Mouse (Mus musculus): ENCODE results near the gene Cdrt4. TPM values are rescaled to one million over a fixed set of nuclear protein-coding genes. Genes with fewer than 3 reads are reported as not detected.

The Cdrt4 gene
- not detected in 2 replicates for polyA plus RNA-seq (2016; fragmentation: Nextera tagmentation; extraction: Ambion mirVana)

DNA sequence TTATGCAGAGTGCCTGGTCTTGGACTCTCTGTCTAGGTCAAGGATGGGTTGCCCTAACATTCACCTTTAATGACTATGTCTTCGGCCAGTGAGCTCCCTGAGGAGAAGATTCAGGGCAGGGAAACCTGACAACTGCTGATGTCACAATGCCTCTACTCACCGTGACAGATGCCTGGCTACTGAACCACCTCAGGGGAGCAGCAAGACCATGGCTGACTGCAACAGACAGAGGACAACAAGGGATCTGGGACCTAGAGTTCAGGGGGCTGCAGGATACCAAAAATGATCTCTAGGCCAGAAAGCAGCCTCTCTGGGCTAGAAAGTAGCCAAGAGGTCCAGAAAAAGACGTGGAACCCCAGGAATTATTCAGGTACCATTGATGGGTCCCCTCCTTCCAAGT is at the start of gene Cdrt4:
TSS of gene Cdrt4 (plus strand) at position 182 of the 400 bp plus-strand sequence.
- 72% methylated on average over 3 of the region's 3 CpGs for WGBS
- Histone ChIP-seq H3K4me1 (no peaks in the 10 kb centered on the region), H3K4me3 (no peak within 1 kb of the TSS), H3K27me3 (no peaks in the 10 kb centered on the region), H3K36me3 (no peaks in the 10 kb centered on the region), H3K4me2 (replicated peaks) (no peak within 1 kb of the TSS), H3K27ac (replicated peaks) (no peak within 1 kb of the TSS), H3K9me3 (0 out of 2 replicates have a peak, but pooled peaks cover 6% of the 10 kb centered on the region), H3K9ac (replicated peaks) (no peak within 1 kb of the TSS)
- no peak for ATAC-seq (ENCODE audit: low FRiP score, low read depth)

- 41% methylated on average over 12 of the region's 12 CpGs for WGBS
- Histone ChIP-seq H3K4me2 (replicated peaks) (no peak overlapping the region), H3K27me3 (no peaks in the 10 kb centered on the region), H3K4me3 (no peak overlapping the region), H3K27ac (replicated peaks) (no peak overlapping the region), H3K9me3 (no peaks in the 10 kb centered on the region), H3K36me3 (no peaks in the 10 kb centered on the region), H3K9ac (replicated peaks) (no peak overlapping the region), H3K4me1 (no peaks in the 10 kb centered on the region)
- no peak for ATAC-seq (ENCODE audit: low FRiP score, low read depth)
Measured at GRCm38 (mm10) chr11:62901699-62902323, 49.2 kb upstream of the Cdrt4 start.

GRCm38 (mm10) chr11:62903871-62904495 is 47.0 kb upstream of the Cdrt4 start:
- Histone ChIP-seq H3K9me3 (no peaks in the 10 kb centered on the region), H3K27me3 (no peaks in the 10 kb centered on the region; the same call in 1 of the 2 replicates), H3K36me3 (no peaks in the 10 kb centered on the region), H3K4me2 (replicated peaks) (no peak overlapping the region), H3K27ac (replicated peaks) (no peak overlapping the region), H3K9ac (replicated peaks) (no peak overlapping the region), H3K4me1 (no peaks in the 10 kb centered on the region), H3K4me3 (no peak overlapping the region)
- ATAC-seq (ENCODE audit: low FRiP score, low read depth) = no peak
- WGBS = 56% methylated on average over 6 of the region's 6 CpGs

DNA sequence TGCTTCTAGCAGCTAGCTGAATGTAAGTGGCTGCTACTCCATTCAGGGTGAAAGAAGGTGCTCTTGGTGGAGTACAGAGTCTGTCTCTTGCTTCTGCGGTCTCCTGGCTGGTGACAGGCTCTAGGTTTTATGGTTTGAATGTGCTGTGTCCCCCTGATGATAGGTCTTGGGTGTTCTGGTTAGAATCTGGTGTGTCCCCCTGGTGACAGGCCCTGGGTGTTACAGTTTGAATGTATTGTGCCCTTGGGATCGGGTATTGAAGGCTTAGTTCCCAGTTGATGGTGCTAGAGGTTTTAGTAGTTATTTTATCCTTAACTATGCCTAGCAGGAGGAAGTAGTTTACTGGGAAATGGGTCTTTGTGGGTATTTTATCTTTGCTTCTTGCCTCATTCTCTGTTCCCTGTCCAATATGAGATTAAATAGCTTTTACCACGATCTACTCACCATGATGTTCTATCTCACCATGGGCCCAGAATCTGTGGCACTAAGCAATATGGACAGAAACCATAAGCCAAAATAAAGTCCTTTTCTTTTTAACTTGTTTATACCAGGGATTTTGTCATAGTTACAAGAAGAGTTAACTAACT is 41.2 kb upstream of the Cdrt4 start:
- Histone ChIP-seq H3K27ac (replicated peaks) (no peak overlapping the region), H3K36me3 (no peaks in the 10 kb centered on the region), H3K4me1 (0 out of 2 replicates have a peak, but pooled peaks cover 8% of the 10 kb centered on the region), H3K9ac (replicated peaks) (no peak overlapping the region), H3K4me3 (no peak overlapping the region), H3K27me3 (no peaks in the 10 kb centered on the region; the same call in none of the 2 replicates), H3K4me2 (replicated peaks) (no peak overlapping the region), H3K9me3 (no peaks in the 10 kb centered on the region)
- no peak for ATAC-seq (ENCODE audit: low FRiP score, low read depth)
- WGBS = 81% methylated on average over 3 of the region's 3 CpGs

- no peaks in the 10 kb centered on the region; the same call in none of the 2 replicates for H3K27me3 ChIP-seq
- ATAC-seq (ENCODE audit: low FRiP score, low read depth) = no peak; the same call in 1 of the 2 replicates
- no peak overlapping the region for H3K4me2 ChIP-seq (replicated peaks)
- no peaks in the 10 kb centered on the region for H3K36me3 ChIP-seq
- H3K4me3 ChIP-seq = no peak overlapping the region
- H3K4me1 ChIP-seq = 0 out of 2 replicates have a peak, but pooled peaks cover 8% of the 10 kb centered on the region
- no peak overlapping the region for H3K27ac ChIP-seq (replicated peaks)
- no peaks in the 10 kb centered on the region for H3K9me3 ChIP-seq
- WGBS = 41% methylated on average over 8 of the region's 8 CpGs
- no peak overlapping the region for H3K9ac ChIP-seq (replicated peaks)
Measured at GRCm38 (mm10) chr11:62911362-62911761, 39.6 kb upstream of the Cdrt4 start.

DNA sequence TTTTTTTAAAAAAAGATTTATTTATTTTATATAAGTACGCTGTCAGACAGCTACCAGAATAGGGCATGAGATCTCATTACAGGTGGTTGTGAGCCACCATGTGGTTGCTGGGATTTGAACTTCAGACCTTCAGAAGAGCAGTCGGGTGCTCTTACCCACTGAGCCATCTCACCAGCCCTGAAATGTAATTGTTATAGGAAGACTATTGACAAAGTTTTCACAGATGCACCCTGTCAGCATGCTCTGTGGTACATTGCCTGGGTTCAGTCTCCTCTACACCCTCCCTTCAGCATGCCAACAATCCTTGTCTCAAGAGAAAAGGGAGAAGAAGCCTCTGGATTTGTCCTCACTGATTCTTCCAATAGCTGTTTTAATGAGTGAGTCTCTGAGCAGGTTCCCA is 37.9 kb upstream of the Cdrt4 start:
- Histone ChIP-seq H3K9me3 (no peaks in the 10 kb centered on the region), H3K4me3 (no peak overlapping the region), H3K27me3 (no peaks in the 10 kb centered on the region; the same call in none of the 2 replicates), H3K4me2 (replicated peaks) (no peak overlapping the region), H3K4me1 (0 out of 2 replicates have a peak, but pooled peaks cover 8% of the 10 kb centered on the region), H3K27ac (replicated peaks) (no peak overlapping the region), H3K36me3 (no peaks in the 10 kb centered on the region), H3K9ac (replicated peaks) (no peak overlapping the region)
- ATAC-seq (ENCODE audit: low FRiP score, low read depth) = no peak
- 99% methylated on average over 2 of the region's 2 CpGs for WGBS

DNA sequence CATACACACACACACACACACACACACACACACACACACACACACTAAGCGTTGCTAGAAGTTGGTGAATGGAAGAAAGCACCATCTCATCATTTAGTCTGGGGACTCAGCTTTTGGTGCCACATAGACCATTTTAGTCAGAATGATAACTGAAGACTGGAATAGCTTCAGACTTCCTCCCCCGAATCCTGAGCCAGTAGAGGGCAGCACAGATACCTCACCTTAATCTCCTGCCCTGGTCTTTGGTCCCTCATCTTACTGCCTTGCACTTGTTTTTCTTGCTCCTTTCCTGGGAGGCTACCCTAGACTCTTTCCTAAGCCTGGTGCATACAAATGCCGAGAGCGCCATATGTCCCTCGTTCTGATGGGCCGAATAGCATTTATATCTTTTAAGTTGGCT is 36.5 kb upstream of the Cdrt4 start:
- 63% methylated on average over 6 of the region's 6 CpGs for WGBS
- H3K36me3 ChIP-seq = no peaks in the 10 kb centered on the region
- ATAC-seq (ENCODE audit: low FRiP score, low read depth) = no peak
- no peaks in the 10 kb centered on the region for H3K9me3 ChIP-seq
- H3K27me3 ChIP-seq = no peaks in the 10 kb centered on the region; the same call in 1 of the 2 replicates
- no peak overlapping the region for H3K9ac ChIP-seq (replicated peaks)
- H3K4me1 ChIP-seq = 0 out of 2 replicates have a peak, but pooled peaks cover 8% of the 10 kb centered on the region
- no peak overlapping the region for H3K4me3 ChIP-seq
- no peak overlapping the region for H3K27ac ChIP-seq (replicated peaks)
- no peak overlapping the region for H3K4me2 ChIP-seq (replicated peaks)

GRCm38 (mm10) chr11:62915486-62915885 is 35.5 kb upstream of the Cdrt4 start:
- Histone ChIP-seq H3K4me3 (no peak overlapping the region), H3K9ac (replicated peaks) (no peak overlapping the region), H3K27ac (replicated peaks) (no peak overlapping the region), H3K4me2 (replicated peaks) (no peak overlapping the region), H3K36me3 (no peaks in the 10 kb centered on the region), H3K9me3 (no peaks in the 10 kb centered on the region), H3K27me3 (no peaks in the 10 kb centered on the region; the same call in 1 of the 2 replicates), H3K4me1 (0 out of 2 replicates have a peak, but pooled peaks cover 8% of the 10 kb centered on the region)
- no peak for ATAC-seq (ENCODE audit: low FRiP score, low read depth)
- 88% methylated on average over 2 of the region's 2 CpGs for WGBS

- Histone ChIP-seq H3K9me3 (no peaks in the 10 kb centered on the region), H3K36me3 (no peaks in the 10 kb centered on the region), H3K4me1 (0 out of 2 replicates have a peak, but pooled peaks cover under 1% of the 10 kb centered on the region), H3K9ac (replicated peaks) (no peak overlapping the region), H3K4me3 (no peak overlapping the region), H3K27ac (replicated peaks) (no peak overlapping the region), H3K27me3 (no peaks in the 10 kb centered on the region; the same call in 1 of the 2 replicates), H3K4me2 (replicated peaks) (no peak overlapping the region)
- 45% methylated on average over 2 of the region's 2 CpGs for WGBS
- no peak for ATAC-seq (ENCODE audit: low FRiP score, low read depth)
Measured at GRCm38 (mm10) chr11:62916765-62917164, 34.2 kb upstream of the Cdrt4 start.

DNA sequence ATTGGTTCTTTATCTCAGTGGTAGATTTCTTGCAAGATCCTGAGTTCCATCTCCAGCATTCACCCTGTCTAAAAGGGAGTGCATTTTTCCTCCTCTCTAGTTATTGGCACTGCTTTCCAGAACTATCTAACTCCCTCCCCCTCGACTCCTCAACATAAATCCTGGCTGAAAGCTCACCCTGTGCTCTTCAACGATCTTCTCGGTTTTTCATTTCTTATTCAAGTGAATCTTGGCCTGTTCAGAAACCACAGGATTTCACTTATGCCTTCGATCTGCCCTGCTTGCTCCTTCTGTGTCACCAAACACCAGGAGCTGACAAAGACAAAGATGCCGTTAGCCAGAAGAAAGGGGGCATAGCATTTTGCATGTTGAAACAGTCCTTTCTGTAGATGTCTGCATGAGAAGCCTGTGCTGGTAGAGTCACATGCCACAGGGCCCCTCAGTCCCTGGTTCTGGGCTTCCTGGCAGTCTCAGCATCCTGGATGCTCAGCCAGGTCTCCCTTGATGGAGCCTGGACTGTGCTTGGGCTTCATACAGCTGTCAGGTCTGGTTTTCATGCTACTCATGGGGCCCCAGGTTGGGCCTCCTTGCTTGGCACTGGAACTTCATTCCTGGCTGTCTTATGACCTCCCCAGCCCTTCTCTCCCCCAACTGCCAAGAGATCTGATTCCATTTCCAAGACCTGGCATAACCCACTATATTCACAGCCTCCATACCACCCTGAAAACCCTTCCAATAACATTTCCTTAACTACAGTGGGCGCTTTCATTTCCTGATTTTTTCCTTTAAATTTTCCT is 30.8 kb upstream of the Cdrt4 start:
- no peaks in the 10 kb centered on the region for H3K36me3 ChIP-seq
- H3K27ac ChIP-seq (replicated peaks) = no peak overlapping the region
- H3K9ac ChIP-seq (replicated peaks) = no peak overlapping the region
- H3K4me1 ChIP-seq = no peaks in the 10 kb centered on the region
- H3K4me2 ChIP-seq (replicated peaks) = no peak overlapping the region
- H3K27me3 ChIP-seq = no peaks in the 10 kb centered on the region
- H3K9me3 ChIP-seq = no peaks in the 10 kb centered on the region
- no peak overlapping the region for H3K4me3 ChIP-seq
- WGBS = 80% methylated on average over 6 of the region's 6 CpGs
- ATAC-seq (ENCODE audit: low FRiP score, low read depth) = no peak

GRCm38 (mm10) chr11:62920743-62921050 is 30.3 kb upstream of the Cdrt4 start:
- Histone ChIP-seq H3K4me2 (replicated peaks) (peak overlapping the region; percentile 46), H3K27me3 (no peaks in the 10 kb centered on the region), H3K4me3 (peak overlapping the region; percentile 30), H3K27ac (replicated peaks) (no peak overlapping the region), H3K4me1 (no peaks in the 10 kb centered on the region), H3K36me3 (no peaks in the 10 kb centered on the region), H3K9ac (replicated peaks) (no peak overlapping the region), H3K9me3 (no peaks in the 10 kb centered on the region)
- ATAC-seq (ENCODE audit: low FRiP score, low read depth) = no peak
- 39% methylated on average over 4 of the region's 6 CpGs for WGBS

All from midbrain, embryonic 12.5 days (tissue).